Mouse (Mus musculus) olfactory bulb, adult 2 months (tissue): ENCODE data around the gene Slc25a36.

ENCODE experiments used
- CTCF ChIP-seq: fragments of 200-500 bp; IDR thresholded peaks from 2 replicates; pipeline ENCODE4 v1.5.1; 2012; ENCODE audit warnings: low read depth, mild to moderate bottlenecking, low read length, moderate library complexity; ENCODE audit not compliant: insufficient read depth
- POLR2A ChIP-seq: fragments of 200-500 bp; IDR thresholded peaks from 2 replicates; pipeline ENCODE4 v1.6.1; 2012; ENCODE audit warnings: mild to moderate bottlenecking, low read depth, low read length, moderate library complexity; ENCODE audit not compliant: insufficient read depth

GRCm38 (mm10) chr9:97105400-97105985, 5.5 kb downstream of the Slc25a36 start:
- no peak for TF ChIP-seq CTCF
- TF ChIP-seq POLR2A: no peak
